Mouse (Mus musculus) left cerebral cortex, adult 9 months (tissue): ENCODE measurements around the gene Ptgs1.

ENCODE experiments used
- DNase-seq, 2 experiments: peaks; one replicate each; pipeline ENCODE4 v3.0.0; 2022; ENCODE audit warnings: low spot score in 2 of 2

Gene Ptgs1

GRCm38 (mm10) chr2:36247964-36248363, 17.7 kb downstream of the Ptgs1 start:
- no peak for DNase-seq

DNA sequence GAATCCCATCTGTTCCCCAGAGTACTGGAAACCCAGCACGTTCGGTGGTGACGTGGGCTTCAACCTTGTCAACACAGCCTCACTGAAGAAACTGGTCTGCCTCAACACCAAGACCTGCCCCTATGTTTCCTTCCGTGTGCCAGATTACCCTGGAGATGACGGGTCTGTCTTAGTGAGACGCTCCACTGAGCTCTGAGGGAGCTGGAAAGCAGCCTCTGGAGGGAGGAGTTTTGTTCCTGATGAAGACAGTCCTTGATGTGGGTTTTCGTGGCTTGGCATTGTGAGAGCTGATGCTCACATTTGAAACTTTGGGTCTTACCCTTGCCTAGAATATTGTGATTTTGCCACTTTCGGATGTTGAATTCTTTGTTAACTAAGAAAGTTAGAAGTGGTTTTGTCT, 20.9 kb downstream of the Ptgs1 start:
- no peak for DNase-seq

DNA sequence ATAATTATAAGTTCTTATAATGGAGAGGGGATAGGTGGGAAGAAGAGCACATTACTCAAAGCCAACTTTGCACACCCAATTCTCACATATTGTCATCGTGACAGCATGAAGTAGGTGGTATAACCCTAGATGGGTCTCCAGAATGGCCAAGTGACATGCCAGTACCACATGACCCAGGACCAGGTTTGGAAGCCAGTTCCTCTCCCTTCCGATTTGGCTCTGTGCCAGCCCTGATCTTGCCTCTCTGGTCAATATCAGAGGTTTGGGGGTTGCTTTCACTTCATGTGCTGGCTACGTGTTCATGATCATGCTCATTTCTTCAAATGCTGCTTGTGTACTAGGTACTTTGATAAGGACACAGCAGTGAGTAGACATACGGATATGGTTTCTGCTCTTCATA, 22.3 kb downstream of the Ptgs1 start:
- no peak for DNase-seq

- DNase-seq, result no peak
Observed at GRCm38 (mm10) chr2:36254445-36254844, 24.2 kb downstream of the Ptgs1 start.

- DNase-seq, result no peak
Observed at GRCm38 (mm10) chr2:36256931-36257330, 26.7 kb downstream of the Ptgs1 start.

- no peak for DNase-seq
Observed at GRCm38 (mm10) chr2:36259382-36259781, 29.2 kb downstream of the Ptgs1 start.

DNA sequence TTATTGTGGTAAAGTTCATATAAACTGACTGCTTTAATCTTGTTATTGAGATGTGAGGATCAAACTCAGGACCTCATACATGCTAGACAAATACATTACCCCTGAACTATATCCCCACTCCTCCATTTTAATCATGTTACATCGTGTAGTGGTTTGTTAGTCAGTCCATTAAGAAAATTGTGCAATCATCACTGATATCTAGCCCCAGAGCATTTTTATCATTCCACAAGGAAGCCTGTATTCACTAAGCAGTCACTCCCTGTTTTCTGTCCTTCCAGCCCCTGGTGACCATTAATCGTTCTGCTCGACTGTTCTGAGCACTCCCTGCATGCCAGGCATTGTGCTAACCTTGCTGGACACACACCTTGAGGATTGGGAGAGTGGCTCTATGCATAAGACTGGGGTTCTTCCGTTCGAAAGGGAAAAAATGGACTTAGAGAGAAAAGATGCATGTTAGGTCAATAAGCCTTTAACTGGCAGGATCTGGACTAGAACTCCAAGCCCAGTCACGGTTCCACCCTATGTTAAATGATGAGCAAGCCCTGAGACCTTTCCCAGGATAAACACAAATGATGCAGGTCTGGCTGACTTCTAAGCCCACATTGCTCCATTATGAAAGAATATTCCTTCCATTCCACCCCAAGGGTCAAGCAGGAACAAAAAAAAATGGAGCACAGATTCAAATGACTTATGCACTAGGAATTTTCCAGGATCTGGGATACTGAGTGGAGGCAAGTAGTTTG, 29.7 kb downstream of the Ptgs1 start:
- no peak for DNase-seq

- no peak for DNase-seq
Observed at GRCm38 (mm10) chr2:36262025-36262424, 31.8 kb downstream of the Ptgs1 start.

DNA sequence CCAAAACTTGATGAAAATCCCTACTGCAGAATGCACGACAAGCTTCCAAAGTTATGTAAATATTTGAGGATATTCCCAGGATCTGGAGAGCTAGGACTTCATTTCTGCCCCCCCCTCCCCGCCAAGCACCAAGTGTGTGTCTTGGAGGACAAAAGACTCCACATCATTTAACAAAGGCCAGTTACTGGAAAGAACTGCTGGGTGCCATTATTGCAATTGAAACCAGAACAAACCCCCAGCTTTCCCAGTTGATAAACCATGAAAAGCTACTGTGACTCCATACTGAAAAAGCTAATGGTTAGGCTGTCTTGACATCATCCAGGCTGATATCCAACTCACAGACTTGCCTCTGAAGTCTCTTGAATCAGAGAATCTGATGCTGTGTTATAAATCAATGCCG, 39.2 kb downstream of the Ptgs1 start:
- DNase-seq, result no peak

DNA sequence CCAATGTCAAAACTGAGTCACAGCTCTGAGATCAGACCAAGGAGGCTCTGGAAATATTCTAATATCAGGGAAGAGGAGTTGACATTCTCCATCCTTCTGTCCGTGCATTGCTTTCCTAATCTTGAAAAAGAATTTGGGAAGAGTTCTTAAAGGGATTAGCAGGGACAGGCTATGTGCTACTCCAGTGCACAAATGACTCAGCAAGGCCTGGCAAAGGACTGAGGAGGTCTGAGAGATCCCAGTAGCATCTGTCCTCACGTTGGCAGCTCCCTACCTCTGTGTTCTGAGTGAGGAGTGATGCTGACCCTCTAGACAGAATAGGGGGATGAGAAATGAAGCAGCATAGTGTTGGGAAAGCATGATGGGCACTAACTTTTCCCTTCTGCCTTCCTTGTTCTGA, 40.0 kb downstream of the Ptgs1 start:
- no peak for DNase-seq

DNA sequence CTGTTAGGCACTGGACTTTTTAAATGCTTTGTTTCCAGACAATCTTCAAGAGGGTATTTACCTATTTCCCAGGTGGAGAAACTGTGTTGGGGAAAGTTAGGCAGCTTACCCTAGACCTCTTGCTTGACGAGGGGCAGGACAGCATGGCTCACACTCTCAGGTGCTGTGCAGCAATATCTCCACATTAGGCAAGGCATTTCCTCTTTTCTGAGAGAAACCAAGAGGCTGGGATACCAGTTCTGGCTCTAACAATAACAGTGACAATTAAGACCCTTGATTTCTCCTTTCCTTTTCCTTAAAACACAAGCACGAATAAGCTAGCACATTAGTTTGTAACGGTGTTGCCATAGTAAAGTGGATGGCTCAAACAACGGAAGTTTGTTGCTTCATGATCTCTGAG, 40.9 kb downstream of the Ptgs1 start:
- DNase-seq, result no peak

- no peak for DNase-seq
Observed at GRCm38 (mm10) chr2:36272288-36272950, 42.2 kb downstream of the Ptgs1 start.

DNA sequence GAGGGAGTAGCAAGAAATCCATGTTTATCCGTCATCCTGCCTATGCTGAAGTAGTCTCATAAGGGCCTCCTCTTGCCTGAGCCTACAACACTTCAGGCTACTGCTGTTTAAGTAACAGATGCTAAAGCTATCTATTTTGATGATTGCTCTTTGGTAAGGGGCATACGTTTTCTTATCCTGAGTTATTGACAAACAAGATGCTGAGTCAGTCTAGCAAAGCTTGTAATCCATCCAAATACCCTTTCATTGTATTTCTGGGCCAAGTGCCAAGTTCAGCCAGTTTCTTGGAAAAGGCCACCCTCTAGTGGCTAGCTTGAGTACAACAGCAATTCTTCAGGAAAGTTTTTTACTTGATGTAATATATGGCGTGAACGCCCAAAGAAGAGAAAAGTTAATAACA, 46.2 kb downstream of the Ptgs1 start:
- DNase-seq, result peak in 1 of 2 experiments; percentile 75

DNA sequence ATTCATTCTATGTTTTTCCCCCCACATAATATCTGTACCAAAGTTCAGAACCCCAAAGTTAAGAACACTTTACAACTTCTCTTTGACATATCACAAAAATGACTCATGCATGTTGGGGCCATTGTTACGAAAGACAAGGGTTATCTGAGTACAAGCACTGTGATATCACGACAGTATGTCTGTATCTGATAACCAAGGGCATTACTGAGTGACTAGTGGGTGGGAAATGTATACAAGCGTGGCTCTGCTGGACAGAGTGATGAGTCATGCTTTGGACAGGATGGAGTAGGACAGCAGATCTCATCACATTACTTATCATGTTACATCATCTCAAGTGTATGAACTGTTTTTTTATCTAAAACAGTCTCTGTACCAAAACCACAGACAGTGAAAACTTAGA, 48.5 kb downstream of the Ptgs1 start:
- no peak for DNase-seq

- no peak for DNase-seq
Observed at GRCm38 (mm10) chr2:36281138-36281537, 50.9 kb downstream of the Ptgs1 start.

GRCm38 (mm10) chr2:36282301-36282700, 52.1 kb downstream of the Ptgs1 start:
- no peak for DNase-seq
